Mouse (Mus musculus): ENCODE data around the gene Ccdc28a. TPM values are rescaled to one million over a fixed set of nuclear protein-coding genes. Genes with fewer than 3 reads are reported as not detected.

Ccdc28a gene
- polyA plus RNA-seq, 1 experiment from 2014 or later = 6.5 TPM

DNA sequence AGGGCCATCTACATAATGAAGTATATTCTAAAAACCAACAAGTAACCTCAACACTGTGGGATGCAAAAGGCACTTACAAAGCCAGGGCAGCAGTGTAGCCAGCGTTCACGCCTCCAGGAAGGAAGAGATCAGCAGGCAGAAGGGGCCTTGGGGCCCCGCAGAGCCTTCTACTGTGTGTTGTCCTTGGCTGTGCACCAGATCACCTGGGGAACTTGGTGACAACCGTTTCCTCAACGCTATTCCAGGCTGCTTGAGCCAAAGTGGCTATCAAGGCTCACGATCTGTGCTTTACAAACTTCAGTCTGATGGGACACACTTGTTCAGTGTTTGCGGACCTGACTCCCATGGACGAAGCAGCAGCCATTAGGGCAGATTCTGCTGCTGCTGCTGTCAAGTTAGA is 43.1 kb downstream of the Ccdc28a start:
- Histone ChIP-seq H3K9ac (no peak overlapping the region), H3K4me2 (no peak overlapping the region), H3K27ac (no peak overlapping the region), H3K4me3 (no peak overlapping the region), H3K36me3 (no peaks in the 10 kb centered on the region), H3K4me1 (no peaks in the 10 kb centered on the region), H3K27me3 (replicated peaks) (0 out of 2 replicates have a peak, but pooled peaks cover 3% of the 10 kb centered on the region), H3K9me3 (replicated peaks) (no peaks in the 10 kb centered on the region)
- WGBS (ENCODE audit: insufficient replicate concordance) = 24% methylated on average over 8 of the region's 8 CpGs
- ATAC-seq = no peak

DNA sequence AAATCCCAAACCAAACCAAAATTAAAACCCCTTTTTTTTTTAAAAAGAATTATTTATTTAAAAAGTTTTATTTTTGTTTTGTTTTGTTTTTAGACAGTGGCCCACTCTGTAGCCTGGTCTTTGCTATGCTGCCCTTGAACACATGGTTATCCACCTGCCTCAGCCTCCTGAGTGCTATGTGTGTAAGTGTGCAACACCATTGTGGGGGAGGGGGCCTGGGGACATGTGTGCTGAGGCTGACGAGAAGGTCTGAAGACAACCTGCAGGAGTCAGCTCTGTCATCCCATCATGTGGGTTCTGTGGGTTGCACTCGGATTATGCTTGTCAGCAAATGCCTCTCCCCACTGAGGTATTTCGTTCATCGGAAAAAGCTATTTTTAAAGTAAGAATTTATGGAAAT is 45.3 kb downstream of the Ccdc28a start:
- no peak overlapping the region for H3K9ac ChIP-seq
- no peaks in the 10 kb centered on the region for H3K4me1 ChIP-seq
- no peak overlapping the region for H3K4me2 ChIP-seq
- ATAC-seq = no peak
- no peaks in the 10 kb centered on the region for H3K36me3 ChIP-seq
- no peak overlapping the region for H3K27ac ChIP-seq
- 61% methylated on average over 4 of the region's 4 CpGs for WGBS (ENCODE audit: insufficient replicate concordance)
- H3K4me3 ChIP-seq = no peak overlapping the region
- no peaks in the 10 kb centered on the region for H3K9me3 ChIP-seq (replicated peaks)
- 0 out of 2 replicates have a peak, but pooled peaks cover 3% of the 10 kb centered on the region for H3K27me3 ChIP-seq (replicated peaks)

DNA sequence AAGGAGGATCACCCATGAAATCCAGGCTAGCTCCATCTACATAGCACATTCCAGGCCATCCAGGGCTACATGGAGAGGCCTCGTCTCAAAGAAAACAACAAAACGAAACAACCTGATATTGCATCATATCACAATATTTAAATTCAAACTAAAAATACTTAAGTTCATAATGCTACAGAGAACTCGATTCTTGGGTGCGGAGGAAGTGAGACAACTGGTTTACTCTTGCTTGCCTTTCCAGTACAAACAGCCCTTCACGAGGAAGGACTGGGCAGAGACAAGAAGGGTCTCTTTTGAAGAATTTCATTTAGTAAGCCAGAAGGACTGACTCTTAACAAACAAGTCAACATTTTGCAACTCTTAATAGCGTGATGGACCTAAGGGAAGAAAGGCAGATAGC is 46.2 kb downstream of the Ccdc28a start:
- Histone ChIP-seq H3K36me3 (no peaks in the 10 kb centered on the region), H3K4me1 (no peaks in the 10 kb centered on the region), H3K4me2 (no peak overlapping the region), H3K27ac (no peak overlapping the region), H3K9ac (no peak overlapping the region), H3K27me3 (replicated peaks) (0 out of 2 replicates have a peak, but pooled peaks cover 3% of the 10 kb centered on the region), H3K9me3 (replicated peaks) (no peaks in the 10 kb centered on the region), H3K4me3 (no peak overlapping the region)
- no peak for ATAC-seq
- WGBS (ENCODE audit: insufficient replicate concordance) = 64% methylated on average over 6 of the region's 6 CpGs

DNA sequence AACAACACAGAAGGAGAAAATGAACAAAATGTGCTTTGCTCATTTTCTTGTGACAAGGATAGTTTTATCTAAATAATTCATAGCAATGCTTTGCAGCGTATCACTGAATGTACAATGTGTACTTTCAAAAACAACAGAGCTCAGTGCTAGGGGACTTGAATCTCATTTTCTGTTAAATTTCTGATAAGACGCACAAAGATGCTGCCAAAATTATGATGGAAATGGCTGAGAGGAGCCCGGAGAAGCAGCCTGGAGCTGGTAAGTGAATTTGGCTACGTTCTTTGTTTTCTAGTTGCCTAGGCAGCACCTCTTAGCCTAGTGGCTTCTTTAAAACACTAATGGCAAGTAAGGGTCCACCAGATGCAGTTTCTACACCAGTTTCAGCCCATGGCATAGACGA is 52.6 kb downstream of the Ccdc28a start:
- Histone ChIP-seq H3K36me3 (no peaks in the 10 kb centered on the region), H3K4me1 (no peaks in the 10 kb centered on the region), H3K27ac (no peak overlapping the region), H3K27me3 (replicated peaks) (no peaks in the 10 kb centered on the region), H3K4me2 (no peak overlapping the region), H3K9ac (no peak overlapping the region), H3K9me3 (replicated peaks) (no peaks in the 10 kb centered on the region), H3K4me3 (no peak overlapping the region)
- ATAC-seq = no peak
- WGBS (ENCODE audit: insufficient replicate concordance) = 67% methylated on average over 5 of the region's 5 CpGs

DNA sequence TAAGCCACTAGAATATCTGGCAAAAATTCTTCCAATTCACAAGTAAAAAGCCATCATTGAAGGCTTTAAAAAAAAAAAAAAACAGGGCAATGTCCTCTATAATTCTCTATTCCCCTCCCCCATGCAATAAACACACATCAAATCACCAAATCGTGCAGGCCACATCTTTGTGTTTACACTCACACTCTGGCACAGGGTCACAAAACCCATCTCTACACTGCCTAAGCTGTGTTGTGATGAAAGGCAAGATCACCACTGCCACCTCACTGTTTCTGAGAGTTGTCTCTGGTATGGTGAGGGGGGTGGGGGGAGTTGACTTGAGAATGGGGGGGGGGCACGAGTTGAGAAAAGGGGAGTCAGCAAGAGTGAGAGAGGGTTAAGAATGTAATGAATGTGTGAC is 57.5 kb downstream of the Ccdc28a start:
- no peak overlapping the region for H3K4me3 ChIP-seq
- no peaks in the 10 kb centered on the region for H3K36me3 ChIP-seq
- no peaks in the 10 kb centered on the region for H3K4me1 ChIP-seq
- no peaks in the 10 kb centered on the region for H3K9me3 ChIP-seq (replicated peaks)
- no peaks in the 10 kb centered on the region for H3K27me3 ChIP-seq (replicated peaks)
- WGBS (ENCODE audit: insufficient replicate concordance) = 58% methylated on average over 2 of the region's 2 CpGs
- no peak for ATAC-seq
- no peak overlapping the region for H3K9ac ChIP-seq
- no peak overlapping the region for H3K4me2 ChIP-seq
- H3K27ac ChIP-seq = no peak overlapping the region

DNA sequence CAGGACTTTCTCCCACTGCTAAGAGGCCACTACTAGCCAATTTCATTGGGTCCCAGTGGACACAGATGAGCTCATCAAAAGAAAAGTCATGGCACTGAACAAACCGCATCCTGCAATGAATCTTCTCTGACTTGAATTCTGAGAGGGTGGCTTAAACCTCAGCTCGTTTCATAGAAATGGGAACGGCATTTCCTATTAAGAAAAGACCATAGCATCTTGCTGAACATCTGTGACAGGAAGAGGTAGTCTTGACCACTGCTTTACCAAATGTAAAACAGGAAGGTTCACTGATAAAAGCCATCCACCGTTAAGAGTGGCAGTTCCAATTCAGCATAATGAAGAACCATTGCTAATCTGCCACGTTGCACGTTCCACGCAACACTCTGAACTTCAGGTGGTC is 58.1 kb downstream of the Ccdc28a start:
- Histone ChIP-seq H3K27ac (no peak overlapping the region), H3K36me3 (no peaks in the 10 kb centered on the region), H3K27me3 (replicated peaks) (no peaks in the 10 kb centered on the region), H3K9ac (no peak overlapping the region), H3K4me2 (no peak overlapping the region), H3K4me1 (no peaks in the 10 kb centered on the region), H3K9me3 (replicated peaks) (no peaks in the 10 kb centered on the region), H3K4me3 (no peak overlapping the region)
- WGBS (ENCODE audit: insufficient replicate concordance) = 31% methylated on average over 7 of the region's 7 CpGs
- ATAC-seq = no peak

DNA sequence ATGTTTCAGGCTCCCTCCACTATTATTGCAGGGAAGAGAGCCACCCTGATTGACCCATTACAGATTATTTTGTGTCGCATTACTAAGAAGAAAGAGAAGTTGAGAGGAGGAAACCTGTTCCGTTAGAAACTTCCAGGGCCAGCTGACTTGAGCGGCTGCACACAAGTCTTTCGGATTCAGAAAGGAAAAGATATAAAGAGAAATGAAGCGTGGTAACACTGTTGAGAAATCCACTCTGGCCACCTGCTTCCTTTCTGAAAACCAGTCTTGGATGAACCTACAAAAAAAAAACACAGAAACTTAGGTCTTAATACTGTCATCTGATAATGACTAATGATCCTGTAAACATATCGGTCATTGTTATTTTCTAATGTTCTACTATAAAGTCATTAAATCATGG is 59.7 kb downstream of the Ccdc28a start:
- Histone ChIP-seq H3K4me1 (no peaks in the 10 kb centered on the region), H3K27ac (no peak overlapping the region), H3K4me2 (no peak overlapping the region), H3K9ac (no peak overlapping the region), H3K9me3 (replicated peaks) (no peaks in the 10 kb centered on the region), H3K27me3 (replicated peaks) (no peaks in the 10 kb centered on the region), H3K36me3 (no peaks in the 10 kb centered on the region), H3K4me3 (no peak overlapping the region)
- 64% methylated on average over 6 of the region's 6 CpGs for WGBS (ENCODE audit: insufficient replicate concordance)
- no peak for ATAC-seq

Other genes starting within 250 kb of the Ccdc28a start
- 77.1 and 78.9 TPM in 2 replicates for gene Abracl, start 211.7 kb downstream of the Ccdc28a start, polyA plus RNA-seq (2016; fragmentation: Nextera tagmentation; extraction: Ambion mirVana)
- gene Reps1, start 179.1 kb downstream of the Ccdc28a start, polyA plus RNA-seq (2016; fragmentation: Nextera tagmentation; extraction: Ambion mirVana) = 14.5 and 15.5 TPM in 2 replicates
- gene Ect2l, start 24.1 kb downstream of the Ccdc28a start, polyA plus RNA-seq (2016; fragmentation: Nextera tagmentation; extraction: Ambion mirVana) = 0.21 TPM in 1 of 2 replicates, not detected in the other
- 0.97 and 0.99 TPM in 2 replicates for gene Nhsl1, start 84.0 kb upstream of the Ccdc28a start, polyA plus RNA-seq (2016; fragmentation: Nextera tagmentation; extraction: Ambion mirVana)

Data from liver, embryonic 12.5 days (tissue).